Mouse (Mus musculus) hindbrain, postnatal 0 days (tissue): ENCODE results near the gene Naaa. TPM values are rescaled to one million over a fixed set of nuclear protein-coding genes. Genes with fewer than 3 reads are reported as not detected.
A peak's percentile ranks its signal among the peaks of the same experiment; 100 is the strongest.

Source experiments
- ATAC-seq: fragments of 200-750 bp; cut with Nextera tagmentation; 2 replicates; pipeline ENCODE4 v1.8.0; 2017; ENCODE audit warnings: mild to moderate bottlenecking, moderate TSS enrichment, moderate library complexity
- DNase-seq: peaks from one replicate; pipeline ENCODE4 v3.0.0-alpha.2; 2015; ENCODE audit warnings: low spot score
- H3K27ac ChIP-seq: fragments of 300-500 bp; sonication (generic); 2 replicates; pipeline ENCODE4 v1.5.1; 2014; ENCODE audit warnings: mild to moderate bottlenecking
- H3K27me3 ChIP-seq: fragments of 300-500 bp; sonication (generic); 2 replicates; pipeline ENCODE4 v1.6.1; 2014; ENCODE audit warnings: low read length, mixed read lengths; ENCODE audit not compliant: insufficient read depth
- H3K36me3 ChIP-seq: fragments of 300-500 bp; sonication (generic); 2 replicates; pipeline ENCODE4 v1.6.1; 2014; ENCODE audit warnings: low read length, mixed read lengths; ENCODE audit not compliant: insufficient read depth
- H3K4me1 ChIP-seq: fragments of 300-500 bp; sonication (generic); 2 replicates; pipeline ENCODE4 v1.6.1; 2014; ENCODE audit warnings: antibody characterized with exemption, low read length, mixed read lengths; ENCODE audit not compliant: insufficient read depth
- H3K4me2 ChIP-seq: fragments of 300-500 bp; sonication (generic); 2 replicates; pipeline ENCODE4 v1.6.1; 2014; ENCODE audit warnings: low read depth, mild to moderate bottlenecking, low read length, moderate library complexity, mixed read lengths
- H3K4me3 ChIP-seq: fragments of 300-500 bp; sonication (generic); 2 replicates; pipeline ENCODE4 v1.5.1; 2014; ENCODE audit warnings: low read length
- H3K9ac ChIP-seq: fragments of 300-500 bp; sonication (generic); replicated peaks from 2 replicates; pipeline ENCODE4 v1.6.1; 2014; ENCODE audit warnings: mild to moderate bottlenecking, low read length, moderate library complexity, mixed read lengths
- H3K9me3 ChIP-seq: fragments of 300-500 bp; sonication (generic); 2 replicates; pipeline ENCODE4 v1.6.1; 2016; ENCODE audit warnings: low read length, mixed read lengths
- CTCF ChIP-seq: IDR thresholded peaks from 2 replicates; pipeline ENCODE4 v1.5.1; 2016; ENCODE audit warnings: antibody characterized with exemption, control low read depth, low read depth
- WGBS: fragments of 180-500 bp; shearing (Covaris S2); extraction: QIAGEN DNeasy Blood & Tissue Kit; methylation state at CpG from one replicate; pipeline ENCODE4 v1.1.7; 2014; 5-methylcytosine and 5-hydroxymethylcytosine counted together
- polyA plus RNA-seq: library from polyadenylated mRNA; unstranded; fragments of >200 nt; fragmentation: Nextera tagmentation; extraction: Ambion mirVana; gene quantifications from 2 replicates; pipeline ENCODE4 v1.2.1, GENCODE M21; 2015
- total RNA-seq: library from RNA; depleted of rRNA; stranded (reverse); fragments of >200 nt; gene quantifications from 2 replicates; pipeline ENCODE4 v1.2.3, GENCODE M21; 2014

Naaa gene
- total and polyA plus RNA-seq, 2 experiments from 2014 or later = 28.9 to 29.1 TPM

- H3K36me3 ChIP-seq = peaks cover 74% of the 10 kb centered on the region
- no peaks in the 10 kb centered on the region for H3K4me1 ChIP-seq
- no peaks in the 10 kb centered on the region for H3K9me3 ChIP-seq
- no peaks in the 10 kb centered on the region for H3K27me3 ChIP-seq
- no peak overlapping the region for H3K9ac ChIP-seq
- H3K27ac ChIP-seq = no peak overlapping the region
- TF ChIP-seq CTCF = no peak
- H3K4me2 ChIP-seq = no peak overlapping the region
- DNase-seq (no peak), ATAC-seq (no peak)
- no peak overlapping the region for H3K4me3 ChIP-seq
- WGBS = 96% methylated on average over 6 of the region's 6 CpGs
These were observed 13.9 kb upstream of the Naaa start for GRCm38 (mm10) chr5:92291652-92292414.

- Histone ChIP-seq H3K9me3 (no peaks in the 10 kb centered on the region), H3K4me3 (no peak overlapping the region), H3K4me1 (no peaks in the 10 kb centered on the region), H3K36me3 (peaks cover 69% of the 10 kb centered on the region), H3K4me2 (no peak overlapping the region), H3K9ac (no peak overlapping the region), H3K27ac (no peak overlapping the region), H3K27me3 (no peaks in the 10 kb centered on the region)
- 79% methylated on average over 6 of the region's 6 CpGs for WGBS
- no peak for DNase-seq
- TF ChIP-seq CTCF = no peak
- ATAC-seq = no peak
These were observed 9.9 kb upstream of the Naaa start for GRCm38 (mm10) chr5:92287840-92288239.

DNA sequence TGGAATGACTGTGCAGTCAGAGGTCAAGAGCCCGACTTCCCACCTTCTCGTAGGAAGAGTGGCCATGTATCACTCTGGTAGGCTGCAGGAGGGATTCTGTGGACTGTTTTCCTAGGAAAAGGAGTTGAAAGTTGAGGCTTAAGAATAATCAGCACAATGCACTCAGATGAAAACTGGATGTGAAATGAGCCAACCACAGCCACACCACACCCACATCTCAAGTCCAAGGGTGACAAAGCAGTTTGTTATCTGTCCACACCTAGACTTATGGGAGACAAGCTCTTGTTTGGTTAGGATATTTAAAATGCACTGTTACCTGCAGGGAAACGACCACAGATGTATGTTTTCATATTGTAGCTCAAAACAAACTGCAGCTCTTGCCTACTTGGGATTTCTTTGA is 5.1 kb upstream of the Naaa start:
- H3K27ac ChIP-seq = no peak overlapping the region
- H3K9ac ChIP-seq = no peak overlapping the region
- H3K9me3 ChIP-seq = no peaks in the 10 kb centered on the region
- no peak overlapping the region for H3K4me3 ChIP-seq
- H3K4me1 ChIP-seq = no peaks in the 10 kb centered on the region
- H3K27me3 ChIP-seq = no peaks in the 10 kb centered on the region
- no peak for TF ChIP-seq CTCF
- 71% methylated on average over 3 of the region's 3 CpGs for WGBS
- no peak for ATAC-seq
- H3K36me3 ChIP-seq = peaks cover 30% of the 10 kb centered on the region
- DNase-seq = no peak
- H3K4me2 ChIP-seq = no peak overlapping the region

GRCm38 (mm10) chr5:92282571-92282970 is 4.6 kb upstream of the Naaa start:
- Histone ChIP-seq H3K27ac (no peak overlapping the region), H3K4me2 (no peak overlapping the region), H3K9ac (no peak overlapping the region), H3K27me3 (no peaks in the 10 kb centered on the region), H3K4me1 (no peaks in the 10 kb centered on the region), H3K4me3 (no peak overlapping the region), H3K9me3 (no peaks in the 10 kb centered on the region), H3K36me3 (peaks cover 24% of the 10 kb centered on the region)
- DNase-seq = peak; percentile 23
- ATAC-seq = no peak
- 56% methylated on average over 4 of the region's 4 CpGs for WGBS
- no peak for TF ChIP-seq CTCF

DNA sequence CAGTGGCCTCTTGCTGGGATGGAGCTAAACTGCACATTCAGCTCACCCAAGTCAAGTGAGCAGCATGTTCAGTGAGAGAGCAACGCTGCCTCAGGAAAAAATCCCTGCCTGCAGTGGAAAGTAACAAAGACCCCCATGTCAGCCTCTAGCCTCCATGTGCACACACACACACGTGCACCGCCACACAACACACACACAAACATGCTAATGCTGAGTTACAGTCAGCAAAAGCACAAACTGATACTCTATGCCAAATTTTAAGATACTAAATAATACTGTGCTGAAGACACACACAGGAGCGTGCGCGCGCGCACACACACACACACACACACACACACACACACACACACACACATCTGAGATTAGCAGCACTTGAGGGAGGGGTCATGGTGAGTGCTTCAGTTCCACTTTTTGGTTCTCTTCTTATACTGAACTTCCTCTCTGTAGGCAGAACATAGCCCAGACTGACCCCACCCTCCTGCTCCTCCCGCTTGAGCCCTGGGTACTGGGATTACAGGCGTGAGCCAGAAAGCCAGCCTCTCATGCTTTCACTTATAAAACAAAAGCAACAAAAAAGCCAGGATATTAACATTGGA is 1.1 kb upstream of the Naaa start:
- WGBS = 82% methylated on average over 10 of the region's 10 CpGs
- no peaks in the 10 kb centered on the region for H3K4me1 ChIP-seq

DNA sequence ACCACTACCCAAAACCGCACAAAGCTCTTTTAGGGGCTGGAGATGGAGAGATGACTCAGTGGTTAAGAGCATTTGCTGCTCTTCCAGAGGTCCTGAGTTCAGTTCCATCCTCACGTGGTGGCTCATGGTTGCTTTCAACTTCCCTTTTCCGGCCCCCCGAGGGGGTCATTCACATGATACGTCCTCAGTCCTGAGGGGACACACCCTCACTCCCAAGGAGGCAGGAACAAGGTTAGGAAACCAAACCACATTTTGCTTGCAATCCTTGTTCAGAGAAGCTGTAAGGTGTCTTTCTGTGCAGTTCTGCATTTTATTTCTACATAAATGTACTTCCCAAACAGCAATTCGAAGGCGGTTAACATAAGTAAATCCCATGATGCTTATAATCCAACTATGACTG is 7.5 kb downstream of the Naaa start:
- no peak for DNase-seq
- ATAC-seq = no peak
- Histone ChIP-seq H3K27me3 (no peaks in the 10 kb centered on the region), H3K4me2 (no peak overlapping the region), H3K4me1 (no peaks in the 10 kb centered on the region), H3K9ac (no peak overlapping the region), H3K36me3 (no peaks in the 10 kb centered on the region), H3K27ac (no peak overlapping the region), H3K4me3 (no peak overlapping the region), H3K9me3 (no peaks in the 10 kb centered on the region)
- 87% methylated on average over 7 of the region's 7 CpGs for WGBS
- TF ChIP-seq CTCF = no peak

More for the DNA sequence above, 1.1 kb upstream of the Naaa start:
- DNase-seq = no peak
- ATAC-seq = no peak
- H3K9me3 ChIP-seq = no peaks in the 10 kb centered on the region
- H3K4me3 ChIP-seq = no peak overlapping the region
- H3K4me2 ChIP-seq = no peak overlapping the region
- H3K9ac ChIP-seq = no peak overlapping the region
- no peaks in the 10 kb centered on the region for H3K36me3 ChIP-seq
- no peak for TF ChIP-seq CTCF
- no peak overlapping the region; the same call in 1 of the 2 replicates for H3K27ac ChIP-seq
- H3K27me3 ChIP-seq = no peaks in the 10 kb centered on the region
